Mouse (Mus musculus): ENCODE measurements at regions not wholly inside any gene's neighbourhood (a gene's known extent, or its start where the extent isn't known, plus 50 kb on each side); places are given as distances from the start of the nearest gene placed in this dataset.

- TF ChIP-seq E2F4 (IDR thresholded peaks at IDR 0.05; ENCODE audit: borderline replicate concordance, low read depth, low read length) (no peak), NRF1 (IDR thresholded peaks at IDR 0.05; ENCODE audit: insufficient read depth, low read depth, low read length, poor library complexity, severe bottlenecking) (no peak), GATA1 (IDR thresholded peaks at IDR 0.05; ENCODE audit: low read depth, low read length) (no peak), MAZ (IDR thresholded peaks at IDR 0.05; ENCODE audit: low read depth, low read length) (no peak)
- Histone ChIP-seq H3K36me3 (ENCODE audit: control insufficient read depth in 1 of 2, insufficient read depth in 2 of 2, low read length in 2 of 2) (no peaks in the 10 kb centered on the region), H3K79me2 (ENCODE audit: control insufficient read depth, insufficient read depth, low read length, poor library complexity) (no peaks in the 10 kb centered on the region), H3K9me3 (replicated peaks; ENCODE audit: insufficient read depth, low read length) (no peaks in the 10 kb centered on the region), H3K4me3 (ENCODE audit: control insufficient read depth in 1 of 2, insufficient read depth in 1 of 2, low read depth in 2 of 2, low read length in 2 of 2) (no peak overlapping the region), H3K9ac (ENCODE audit: control insufficient read depth, low read depth, low read length, poor library complexity, severe bottlenecking) (no peak overlapping the region), H3K27ac (ENCODE audit: control insufficient read depth, low read depth, low read length) (no peak overlapping the region), H3K4me1 (ENCODE audit: control insufficient read depth in 1 of 2, insufficient read depth in 2 of 2, low read length in 2 of 2) (no peaks in the 10 kb centered on the region), H3K27me3 (ENCODE audit: control insufficient read depth in 1 of 2, insufficient read depth in 2 of 2, low read length in 2 of 2) (no peaks in the 10 kb centered on the region)
- no peak for DNase-seq (ENCODE audit: low read depth, low spot score)
These were observed 376.5 kb downstream of the Ttll7 start for GRCm38 (mm10) chr3:147228663-147229062.

GRCm38 (mm10) chr3:147230594-147230993, 378.4 kb downstream of the Ttll7 start:
- Histone ChIP-seq H3K9me3 (replicated peaks; ENCODE audit: insufficient read depth, low read length) (no peaks in the 10 kb centered on the region), H3K79me2 (ENCODE audit: control insufficient read depth, insufficient read depth, low read length, poor library complexity) (no peaks in the 10 kb centered on the region), H3K4me1 (ENCODE audit: control insufficient read depth in 1 of 2, insufficient read depth in 2 of 2, low read length in 2 of 2) (no peaks in the 10 kb centered on the region), H3K27ac (ENCODE audit: control insufficient read depth, low read depth, low read length) (no peak overlapping the region), H3K4me3 (ENCODE audit: control insufficient read depth in 1 of 2, insufficient read depth in 1 of 2, low read depth in 2 of 2, low read length in 2 of 2) (no peak overlapping the region), H3K36me3 (ENCODE audit: control insufficient read depth in 1 of 2, insufficient read depth in 2 of 2, low read length in 2 of 2) (no peaks in the 10 kb centered on the region), H3K27me3 (ENCODE audit: control insufficient read depth in 1 of 2, insufficient read depth in 2 of 2, low read length in 2 of 2) (no peaks in the 10 kb centered on the region), H3K9ac (ENCODE audit: control insufficient read depth, low read depth, low read length, poor library complexity, severe bottlenecking) (no peak overlapping the region)
- no peak for TF ChIP-seq POLR2A (IDR thresholded peaks at IDR 0.05; ENCODE audit: control insufficient read depth in 1 of 2, insufficient read depth in 1 of 2, low read depth in 1 of 2, low read length in 2 of 2, poor library complexity in 1 of 2)
- TF ChIP-seq TBP (IDR thresholded peaks at IDR 0.05; ENCODE audit: low read depth, low read length): no peak
- no peak for TF ChIP-seq JUND (IDR thresholded peaks at IDR 0.05; ENCODE audit: low read depth, low read length)
- no peak for TF ChIP-seq KAT2A (conservative IDR thresholded peaks at IDR 0.05; ENCODE audit: low read depth, low read length)
- TF ChIP-seq ZC3H11A (IDR thresholded peaks at IDR 0.05; ENCODE audit: low read depth, low read length): no peak
- TF ChIP-seq ETS1 (IDR thresholded peaks at IDR 0.05; ENCODE audit: low read depth, low read length): no peak
- TF ChIP-seq E2F4 (IDR thresholded peaks at IDR 0.05; ENCODE audit: borderline replicate concordance, low read depth, low read length): no peak
- TF ChIP-seq MXI1 (IDR thresholded peaks at IDR 0.05; ENCODE audit: low read depth, low read length): no peak
- no peak for TF ChIP-seq ZMIZ1 (IDR thresholded peaks at IDR 0.05; ENCODE audit: low read depth, low read length)
- DNase-seq (ENCODE audit: low read depth, low spot score): no peak

DNA sequence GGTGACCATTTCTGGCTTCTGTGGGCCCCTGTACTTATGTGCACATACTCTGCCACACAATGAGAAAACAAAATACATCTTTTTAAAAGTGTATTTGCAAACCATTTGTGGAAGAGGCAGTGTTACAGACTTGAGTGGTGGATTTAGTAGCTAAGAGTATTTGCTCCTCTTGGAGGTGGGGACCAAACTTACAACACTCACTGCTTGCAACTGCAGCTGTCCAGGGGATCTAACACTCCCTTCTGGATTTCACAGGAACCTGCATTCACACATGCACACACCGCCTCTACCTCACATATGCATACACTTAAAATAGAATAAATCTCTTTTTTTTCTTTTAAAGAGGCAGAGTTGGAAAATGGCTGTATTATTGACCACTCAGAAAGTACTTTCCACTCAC, 386.2 kb downstream of the Ttll7 start:
- Histone ChIP-seq H3K79me2 (ENCODE audit: control insufficient read depth, insufficient read depth, low read length, poor library complexity) (no peaks in the 10 kb centered on the region), H3K4me1 (ENCODE audit: control insufficient read depth in 1 of 2, insufficient read depth in 2 of 2, low read length in 2 of 2) (no peaks in the 10 kb centered on the region), H3K9me3 (replicated peaks; ENCODE audit: insufficient read depth, low read length) (no peaks in the 10 kb centered on the region), H3K27ac (ENCODE audit: control insufficient read depth, low read depth, low read length) (no peak overlapping the region), H3K4me3 (ENCODE audit: control insufficient read depth in 1 of 2, insufficient read depth in 1 of 2, low read depth in 2 of 2, low read length in 2 of 2) (no peak overlapping the region), H3K27me3 (ENCODE audit: control insufficient read depth in 1 of 2, insufficient read depth in 2 of 2, low read length in 2 of 2) (no peaks in the 10 kb centered on the region), H3K9ac (ENCODE audit: control insufficient read depth, low read depth, low read length, poor library complexity, severe bottlenecking) (no peak overlapping the region), H3K36me3 (ENCODE audit: control insufficient read depth in 1 of 2, insufficient read depth in 2 of 2, low read length in 2 of 2) (no peaks in the 10 kb centered on the region)
- no peak for TF ChIP-seq ELF1 (IDR thresholded peaks at IDR 0.05; ENCODE audit: low read depth, low read length)
- TF ChIP-seq MYC (IDR thresholded peaks at IDR 0.05; ENCODE audit: low read depth, low read length): no peak
- TF ChIP-seq USF1 (IDR thresholded peaks at IDR 0.05; ENCODE audit: low read depth, low read length): no peak
- TF ChIP-seq ZKSCAN1 (IDR thresholded peaks at IDR 0.05; ENCODE audit: low read depth, low read length): no peak
- TF ChIP-seq JUND (IDR thresholded peaks at IDR 0.05; ENCODE audit: low read depth, low read length): no peak
- DNase-seq (ENCODE audit: low read depth, low spot score): no peak

All from MEL (cell line).